Mouse (Mus musculus) testis, postnatal 14 days (tissue): ENCODE data around the gene Syndig1.

Experiments
- DNase-seq: peaks from one replicate; pipeline ENCODE4 v3.0.0; 2021; ENCODE audit warnings: low spot score

Gene Syndig1

DNA sequence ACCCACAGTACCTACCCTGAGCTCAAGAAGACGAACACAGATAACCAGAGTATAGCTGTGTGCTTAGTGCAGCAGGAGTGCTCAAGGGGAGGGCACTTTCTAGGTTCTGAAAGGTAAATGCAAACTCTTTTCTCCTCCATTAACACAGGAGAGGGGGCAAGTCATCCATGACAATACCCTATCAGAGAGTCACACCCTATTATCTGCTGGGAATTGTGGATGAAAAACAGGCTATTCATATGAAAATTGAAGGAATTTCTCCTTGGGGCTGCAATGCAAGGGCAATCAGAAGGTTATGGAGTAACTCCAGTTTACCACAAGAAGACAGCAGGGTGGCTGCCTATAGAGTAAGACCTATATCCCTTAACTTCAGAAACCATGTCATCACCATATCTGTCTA lies 154.1 kb downstream of the Syndig1 start:
- no peak for DNase-seq

DNA sequence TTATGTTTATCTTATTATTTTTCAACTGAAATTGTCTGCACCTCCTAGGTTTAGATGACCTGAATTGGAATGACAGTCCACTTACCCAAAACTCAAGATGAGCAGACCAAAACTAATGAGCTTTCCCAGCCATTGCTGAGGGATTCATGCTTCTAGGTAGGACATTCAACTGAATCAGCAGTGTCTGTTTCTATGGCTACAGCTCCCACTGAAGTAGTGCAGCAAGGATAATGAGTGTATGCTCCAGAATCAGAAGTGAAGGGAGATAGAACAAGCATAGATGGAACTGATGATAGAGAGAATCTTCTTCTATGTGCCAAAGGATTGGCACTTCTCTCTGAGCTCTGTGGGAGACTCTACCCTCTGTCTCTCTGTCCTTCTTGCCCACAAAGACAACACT lies 158.6 kb downstream of the Syndig1 start:
- DNase-seq, result no peak

DNA sequence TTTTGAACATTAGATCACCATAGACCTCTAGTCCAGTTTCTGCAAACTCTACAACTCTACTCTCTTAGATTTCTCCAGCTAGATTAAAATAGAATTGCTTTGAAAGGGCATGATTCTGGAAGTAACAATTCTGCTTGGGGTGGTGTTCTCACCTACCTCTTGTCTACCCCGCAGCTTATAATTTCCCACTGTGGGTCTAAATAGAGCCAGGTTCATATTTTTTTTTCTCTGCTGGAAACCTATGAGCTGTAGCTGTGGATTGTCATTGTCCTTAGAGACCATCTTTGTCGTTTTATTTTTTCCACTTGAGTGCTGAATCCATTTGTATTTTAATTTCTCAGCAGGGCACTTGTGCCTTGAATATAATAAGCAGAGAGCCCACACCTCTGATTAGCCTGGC lies 162.5 kb downstream of the Syndig1 start:
- DNase-seq, result no peak

DNA sequence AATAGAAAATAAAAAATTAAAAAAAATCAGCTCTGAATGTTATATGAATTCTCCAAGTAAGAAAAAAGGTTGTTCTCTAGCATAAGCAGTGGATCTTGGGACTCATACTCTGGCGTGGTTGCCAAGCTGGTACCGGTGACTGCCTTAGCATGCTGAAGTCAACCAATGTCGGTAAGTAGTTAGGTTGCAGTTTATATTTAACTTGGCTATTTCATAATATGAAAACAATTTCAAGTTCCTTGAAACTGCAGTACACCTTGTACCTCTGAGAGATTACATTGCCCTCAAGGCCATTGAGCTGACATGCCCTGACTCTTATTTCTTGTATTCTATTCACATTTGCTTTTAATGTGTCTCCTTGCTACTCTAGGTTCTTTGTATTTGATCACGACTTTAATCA lies 163.9 kb downstream of the Syndig1 start:
- DNase-seq, result no peak

DNA sequence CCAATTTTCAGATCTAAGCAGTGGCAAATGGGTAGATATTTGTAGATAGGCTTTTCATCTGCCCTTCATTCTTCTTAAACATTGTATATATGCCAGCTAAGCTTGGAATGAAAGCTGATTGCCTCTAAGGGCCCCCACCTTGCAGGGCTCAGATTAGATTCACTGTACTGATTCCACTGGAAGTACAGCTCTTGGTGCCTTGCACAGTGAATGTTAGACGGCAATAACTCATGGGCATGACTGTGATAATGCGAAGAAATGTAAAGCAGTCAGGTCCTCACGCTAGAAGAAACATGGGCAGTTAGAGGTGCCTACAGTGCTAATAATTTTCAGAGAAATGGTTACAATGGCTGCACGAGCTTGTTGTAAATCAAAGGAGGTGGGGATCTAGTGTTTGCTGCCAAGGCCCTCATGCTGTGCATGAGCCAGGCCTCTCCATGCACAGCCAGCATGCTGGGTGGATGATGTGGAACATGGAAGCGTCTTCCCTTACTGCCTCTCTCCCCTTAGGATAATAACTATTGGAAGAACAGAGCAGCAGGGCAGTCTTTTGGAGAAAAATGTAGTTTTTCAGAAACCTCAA lies 167.5 kb downstream of the Syndig1 start:
- DNase-seq, result no peak

DNA sequence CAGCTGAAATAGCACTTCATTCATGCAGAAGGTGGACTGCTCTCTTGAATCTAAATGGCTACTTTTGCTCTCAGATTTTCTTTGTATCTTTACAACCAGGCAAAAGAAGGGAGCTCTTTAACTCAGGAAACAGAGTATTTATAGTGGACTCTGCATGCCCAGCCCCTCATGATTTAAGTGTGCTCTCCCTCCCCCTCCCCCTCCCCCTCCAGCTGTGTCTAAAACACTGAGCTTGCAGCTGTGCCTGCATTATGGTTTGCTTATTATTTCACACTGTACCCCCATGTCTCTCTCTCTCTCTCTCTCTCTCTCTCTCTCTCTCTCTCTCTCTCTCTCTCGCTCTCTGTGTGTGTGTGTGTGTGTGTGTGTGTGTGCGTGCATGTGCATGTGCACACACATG lies 168.6 kb downstream of the Syndig1 start:
- DNase-seq, result no peak

DNA sequence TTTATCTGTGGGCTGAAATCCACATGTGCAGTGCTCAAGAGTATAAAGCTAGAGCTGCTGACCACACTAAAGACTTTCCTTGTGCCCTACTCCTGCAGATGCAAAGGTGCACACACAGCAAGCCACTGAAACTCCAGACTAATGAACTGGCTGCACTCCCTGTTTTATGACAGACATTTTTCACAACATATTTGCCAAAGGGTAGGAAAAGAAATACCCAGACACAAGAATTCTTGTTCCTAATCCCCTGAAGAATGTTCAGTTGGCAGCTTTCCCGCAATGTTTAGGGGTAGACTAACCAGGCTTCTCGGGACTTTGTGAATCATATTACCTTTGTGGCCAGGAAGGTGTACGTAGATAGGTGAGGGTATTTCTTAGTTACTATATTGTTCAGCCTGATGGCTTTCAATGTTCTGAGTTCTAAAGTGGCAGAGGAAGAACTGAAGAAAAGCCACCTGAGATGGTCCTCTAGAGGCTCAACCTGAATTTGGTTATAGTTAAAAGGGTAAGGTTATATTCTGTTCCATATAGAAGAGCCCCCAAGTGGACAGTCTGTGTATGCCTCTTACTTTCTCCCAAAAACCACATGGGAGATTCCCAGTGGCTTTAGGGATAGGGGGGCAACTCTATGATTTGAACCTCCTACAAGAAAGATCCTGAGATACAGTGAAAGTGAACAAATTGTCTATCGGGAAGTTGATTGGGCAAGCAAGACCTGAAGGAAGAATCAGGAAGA lies 169.5 kb downstream of the Syndig1 start:
- no peak for DNase-seq

DNA sequence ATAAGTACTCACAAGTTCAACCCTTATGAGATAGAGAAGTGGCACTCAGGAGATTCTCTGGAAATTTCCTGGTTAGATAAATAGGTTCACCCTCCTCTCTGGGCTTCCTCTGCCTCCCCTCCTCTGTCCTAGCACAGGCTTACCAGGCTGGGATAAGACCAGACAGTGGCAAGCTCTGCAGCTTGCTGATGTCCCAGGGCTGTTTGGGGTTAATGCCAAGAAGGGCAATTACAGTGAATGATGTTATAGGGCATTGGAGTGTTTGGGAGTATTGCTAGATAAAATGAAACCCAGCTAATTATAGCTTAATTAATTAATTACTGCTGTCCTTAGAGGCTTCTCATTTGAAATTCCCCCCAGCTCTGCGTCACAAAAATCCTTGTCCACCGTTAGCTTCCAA lies 171.6 kb downstream of the Syndig1 start:
- no peak for DNase-seq

DNA sequence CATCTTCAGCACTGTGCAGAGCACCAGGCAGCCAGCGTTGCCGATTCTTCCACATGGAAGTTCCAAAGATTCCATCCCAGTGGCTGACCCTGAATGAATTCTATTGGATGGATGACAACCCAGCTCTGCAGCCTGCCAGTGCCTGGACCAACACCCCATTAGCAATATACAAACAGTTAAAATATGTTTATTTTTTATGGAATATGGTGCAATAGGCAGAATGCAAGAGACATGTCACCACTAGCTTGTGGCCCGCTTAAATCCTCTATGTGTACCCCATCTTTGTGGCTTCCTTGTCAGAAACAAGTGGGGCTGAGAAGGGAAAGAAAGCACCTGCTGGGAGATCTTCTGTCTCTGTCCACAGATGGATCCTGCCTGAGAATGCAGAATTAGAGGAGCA lies 174.5 kb downstream of the Syndig1 start:
- no peak for DNase-seq

DNA sequence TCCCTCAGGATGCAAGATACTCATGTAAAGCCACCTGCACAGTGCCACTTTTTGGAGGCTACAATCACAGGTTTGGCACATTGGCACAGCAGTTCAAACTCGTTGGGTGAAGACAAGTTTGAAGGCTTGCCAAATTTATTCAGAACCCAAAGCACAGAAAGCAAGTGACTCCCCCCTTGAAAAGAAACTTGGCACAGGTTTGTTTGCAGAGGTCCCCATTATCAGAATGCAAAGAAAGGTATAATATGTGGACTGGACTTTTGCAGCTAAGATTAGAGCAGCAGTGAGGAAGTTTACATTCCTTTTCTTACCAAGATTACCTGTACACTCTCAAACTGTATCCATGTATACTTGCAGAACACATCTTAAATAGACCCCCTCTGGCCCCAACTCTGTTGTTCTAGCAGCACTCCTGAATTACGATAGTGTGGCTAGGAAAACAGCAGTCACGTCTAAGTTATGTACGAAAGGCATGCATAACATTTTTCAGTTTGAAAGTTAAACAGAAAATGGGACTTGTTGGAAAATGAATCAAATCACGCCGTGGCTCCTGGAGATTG lies 183.9 kb downstream of the Syndig1 start:
- DNase-seq, result no peak

DNA sequence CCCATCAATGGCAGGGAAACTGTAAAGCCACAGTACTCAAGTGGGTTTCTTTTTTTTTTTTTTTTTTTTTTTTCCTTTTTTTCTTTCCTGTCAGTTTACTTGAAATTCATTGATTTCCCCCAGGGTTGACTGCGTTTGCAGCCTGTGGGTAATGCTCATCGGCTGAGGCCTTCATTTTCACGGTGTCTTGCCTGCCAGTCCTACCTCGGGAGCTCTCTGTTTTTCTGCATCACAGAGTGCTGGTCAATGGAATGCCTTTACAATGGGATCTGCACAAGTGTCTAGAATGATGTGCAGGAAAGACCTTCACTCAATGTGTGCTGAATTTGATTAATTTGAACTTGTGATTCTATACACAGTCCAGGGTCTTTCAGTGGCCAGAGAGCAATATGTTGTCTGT lies 184.8 kb downstream of the Syndig1 start:
- DNase-seq, result no peak

DNA sequence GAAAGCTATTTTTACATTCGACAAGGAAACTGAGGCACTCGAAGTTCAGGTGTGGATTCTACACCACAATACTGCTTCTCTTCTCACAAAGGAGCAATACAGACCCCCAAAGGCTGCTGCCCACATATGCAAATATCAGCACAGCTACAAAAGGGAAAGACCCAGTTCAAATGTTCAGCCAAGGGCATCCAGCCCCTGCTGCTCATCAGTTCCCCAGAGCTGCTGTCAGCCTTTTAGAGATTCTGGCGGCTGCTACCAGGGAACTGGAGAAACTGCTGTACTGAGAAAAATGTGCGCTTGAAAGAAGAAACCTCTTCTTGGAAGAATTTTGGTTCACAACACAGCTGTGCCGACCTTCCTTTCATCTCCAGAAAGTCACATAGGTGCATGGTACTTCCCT lies 187.3 kb downstream of the Syndig1 start:
- DNase-seq, result no peak

DNA sequence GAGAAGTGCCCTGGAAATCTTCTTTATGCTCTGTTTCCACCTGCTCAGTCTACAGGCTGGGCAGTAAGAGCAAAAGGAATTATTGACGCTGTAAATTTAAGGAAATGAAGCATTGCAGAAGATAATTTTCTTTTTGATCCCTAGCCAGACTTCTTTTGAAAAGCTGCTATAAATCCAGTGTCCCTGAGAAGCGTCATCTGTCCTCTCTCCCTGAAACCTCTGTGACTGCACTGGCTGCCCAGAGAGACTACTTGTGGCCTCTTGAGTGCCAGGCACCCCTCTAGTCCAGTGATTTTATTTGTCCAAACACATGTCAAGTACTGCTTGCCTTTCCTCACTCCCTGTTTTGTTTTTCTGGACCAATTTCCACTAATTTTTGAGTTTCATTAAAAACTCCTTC lies 191.7 kb downstream of the Syndig1 start:
- DNase-seq, result no peak

DNA sequence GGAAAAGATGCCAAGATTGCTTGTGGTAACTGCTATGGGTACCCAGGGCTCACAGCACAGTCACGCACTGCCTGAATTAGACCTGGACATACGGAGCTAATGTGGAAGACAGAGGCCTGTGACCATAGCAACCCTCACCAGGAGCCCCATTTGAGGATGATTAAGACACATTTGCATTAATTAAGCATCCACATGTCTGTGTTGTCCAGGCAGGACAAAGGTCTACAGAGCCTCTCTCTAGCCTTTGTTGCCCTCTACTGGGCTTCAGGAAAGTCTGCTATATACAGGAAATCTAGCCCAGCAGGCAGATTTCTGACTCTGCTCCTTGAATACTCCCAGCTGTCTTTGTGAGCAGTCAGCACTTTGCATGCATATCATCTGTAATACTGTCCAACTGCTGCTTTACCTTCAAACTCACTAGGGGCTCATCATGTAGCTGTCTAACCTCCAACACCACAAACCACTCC lies 194.9 kb downstream of the Syndig1 start:
- no peak for DNase-seq

DNA sequence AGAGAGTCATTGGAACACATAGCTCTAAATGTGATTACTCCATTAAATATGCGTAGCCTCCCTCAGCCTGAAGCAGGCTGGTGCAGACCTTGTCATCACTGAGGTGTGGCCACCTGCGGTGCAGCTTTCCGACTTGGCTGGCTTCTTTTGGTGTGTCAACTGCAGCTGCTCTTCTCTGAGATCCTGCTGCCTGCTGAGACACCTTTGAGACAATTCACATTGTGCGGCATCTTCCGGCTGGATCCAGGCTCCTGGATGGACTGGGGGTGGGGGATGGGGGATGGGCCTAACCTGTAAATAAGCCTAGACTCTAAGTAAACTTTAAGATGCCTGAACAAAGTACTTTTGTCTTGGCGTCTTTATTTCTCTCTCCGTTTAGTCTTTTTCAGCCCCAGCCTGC lies 214.5 kb downstream of the Syndig1 start:
- no peak for DNase-seq
